In genomic region chr2:151959274-151959673, GRCm38 (mm10) we compare ENCODE assay signal across 11 mouse cellular contexts. TPM values are rescaled to one million over a fixed set of nuclear protein-coding genes. Genes with fewer than 3 reads are reported as not detected.
A peak's percentile ranks its signal among the peaks of the same experiment; 100 is the strongest.
DNase-seq lines count a peak whose midpoint lies in the region; ATAC-seq and TF ChIP-seq lines count a peak whose summit lies in the region.
"Had no signal": no experiment of that assay in that cellular context is flagged by ENCODE, and none has a peak within 500 bp of the region (broad histone marks: within the 10 kb centered on the region; RNA-seq: fewer than 3 reads in every experiment).

No protein-coding gene starts in this region.

- H3K4me1 ChIP-seq in kidney, postnatal 0 days (replicated peaks; ENCODE audit: insufficient read depth, low read length): peaks cover 16% of the 10 kb centered on the region; the same call in 1 of the 2 replicates
- peaks cover 12% of the 10 kb centered on the region for H3K4me1 ChIP-seq in liver, embryonic 11.5 days (replicated peaks; ENCODE audit: control insufficient read depth, insufficient read depth, low read length)
- H3K4me1 ChIP-seq in stomach, postnatal 0 days (replicated peaks; ENCODE audit: control insufficient read depth, insufficient read depth): peaks cover 2% of the 10 kb centered on the region; the same call in 1 of the 2 replicates

- TF ChIP-seq EP300 in stomach, postnatal 0 days (optimal IDR thresholded peaks at IDR 0.05): no peak

- no peak overlapping the region for H3K4me2 ChIP-seq in kidney, postnatal 0 days (ENCODE audit: low read length)
- H3K4me2 ChIP-seq in liver, embryonic 11.5 days: no peak overlapping the region
- no peak overlapping the region for H3K4me2 ChIP-seq in stomach, postnatal 0 days (replicated peaks; ENCODE audit: low read depth)

- ATAC-seq in kidney, postnatal 0 days (replicated peaks; ENCODE audit: low FRiP score, low read depth): peak; percentile 58
- ATAC-seq in liver, embryonic 11.5 days (replicated peaks; ENCODE audit: low FRiP score): peak; percentile 42
- ATAC-seq in stomach, postnatal 0 days (ENCODE audit: low FRiP score, low TSS enrichment): peak; percentile 65
- no peak for ATAC-seq in cerebellum, adult (ENCODE audit: insufficient number of reproducible peaks, low FRiP score, low TSS enrichment)

- no peak overlapping the region for H3K4me3 ChIP-seq in kidney, postnatal 0 days (replicated peaks; ENCODE audit: low read depth, low read length)
- no peak overlapping the region for H3K4me3 ChIP-seq in liver, embryonic 11.5 days (ENCODE audit: low read depth, low read length)
- no peak overlapping the region for H3K4me3 ChIP-seq in stomach, postnatal 0 days (ENCODE audit: low read depth, low read length)
- H3K4me3 ChIP-seq: myocyte had no signal

- no peaks in the 10 kb centered on the region for H3K36me3 ChIP-seq in kidney, postnatal 0 days (ENCODE audit: insufficient read depth, low read length)
- H3K36me3 ChIP-seq in liver, embryonic 11.5 days (ENCODE audit: control insufficient read depth, insufficient read depth, low read length): no peaks in the 10 kb centered on the region
- no peaks in the 10 kb centered on the region for H3K36me3 ChIP-seq in stomach, postnatal 0 days (ENCODE audit: control insufficient read depth, insufficient read depth, low read length)

- 20% methylated on average over 5 of the region's 5 CpGs for WGBS in kidney, postnatal 0 days
- 39% methylated on average over 5 of the region's 5 CpGs for WGBS in liver, embryonic 11.5 days
- 27% methylated on average over 5 of the region's 5 CpGs for WGBS in stomach, postnatal 0 days

- H3K9me3 ChIP-seq in kidney, postnatal 0 days (replicated peaks; ENCODE audit: low read length): no peaks in the 10 kb centered on the region
- H3K9me3 ChIP-seq in liver, embryonic 11.5 days (ENCODE audit: control insufficient read depth, low read length): no peaks in the 10 kb centered on the region
- H3K9me3 ChIP-seq in stomach, postnatal 0 days (ENCODE audit: control insufficient read depth, low read length): no peaks in the 10 kb centered on the region

- no peaks in the 10 kb centered on the region for H3K27me3 ChIP-seq in kidney, postnatal 0 days (ENCODE audit: insufficient read depth, low read length)
- H3K27me3 ChIP-seq in liver, embryonic 11.5 days (replicated peaks; ENCODE audit: control insufficient read depth, insufficient read depth, low read length): no peaks in the 10 kb centered on the region
- no peaks in the 10 kb centered on the region for H3K27me3 ChIP-seq in stomach, postnatal 0 days (ENCODE audit: control insufficient read depth, insufficient read depth, low read length)

- no peak overlapping the region for H3K9ac ChIP-seq in kidney, postnatal 0 days (ENCODE audit: low read depth, low read length)
- no peak overlapping the region for H3K9ac ChIP-seq in liver, embryonic 11.5 days (ENCODE audit: low read depth, low read length)
- H3K9ac ChIP-seq in stomach, postnatal 0 days (ENCODE audit: low read length): no peak overlapping the region

- TF ChIP-seq CTCF in kidney, postnatal 0 days (IDR thresholded peaks at IDR 0.05; ENCODE audit: low read depth): no peak
- no peak for TF ChIP-seq CTCF in stomach, postnatal 0 days (IDR thresholded peaks at IDR 0.05; ENCODE audit: low read depth)

- H3K27ac ChIP-seq in kidney, postnatal 0 days: no peak overlapping the region
- peak overlapping the region; percentile 3; the same call in 1 of the 2 replicates for H3K27ac ChIP-seq in liver, embryonic 11.5 days (ENCODE audit: low read depth, low read length)
- H3K27ac ChIP-seq in stomach, postnatal 0 days (replicated peaks): peak overlapping the region; percentile 45; the same call in 1 of the 2 replicates

- peak; percentile 75 for DNase-seq in kidney, postnatal 0 days (ENCODE audit: low spot score)
- DNase-seq in kidney, adult 11 months: no peak
- DNase-seq in adrenal gland, postnatal 10 days: peak; percentile 55
- no peak for DNase-seq in liver, embryonic 11.5 days (ENCODE audit: low spot score)
- DNase-seq in stomach, postnatal 0 days (ENCODE audit: low spot score): peak; percentile 55
- no peak for DNase-seq in natural killer cell, adult 2 months (ENCODE audit: low spot score in 2 of 2)
- DNase-seq: kidney, adult 8-10 months; right cerebral cortex, postnatal 14 days had no signal

RNA-seq across cellular contexts. Expression of gene Fam110a, which starts 20.7 kb away (rescaled TPM):
- 29.0 and 31.1 TPM in 2 replicates for polyA plus RNA-seq in kidney, postnatal 0 days (2015; fragmentation: Nextera tagmentation; extraction: Ambion mirVana)
- total RNA-seq in adrenal gland, postnatal 10 days (2021): 1 to 10 TPM; 7.0 to 9.7 TPM
- polyA plus RNA-seq in liver, embryonic 11.5 days (2014; fragmentation: Nextera tagmentation; extraction: Ambion mirVana): 15.0 and 17.0 TPM in 2 replicates
- polyA plus RNA-seq in stomach, postnatal 0 days (2015; fragmentation: Nextera tagmentation; extraction: Ambion mirVana): 29.9 and 33.7 TPM in 2 replicates

RNA-seq across cellular contexts. Expression of gene Slc52a3, which starts 37.0 kb away (rescaled TPM):
- polyA plus RNA-seq in kidney, postnatal 0 days (2015; fragmentation: Nextera tagmentation; extraction: Ambion mirVana): 24.5 and 27.1 TPM in 2 replicates
- 1 to 10 TPM; 1.6 to 2.2 TPM for total RNA-seq in adrenal gland, postnatal 10 days (2021)
- polyA plus RNA-seq in liver, embryonic 11.5 days (2014; fragmentation: Nextera tagmentation; extraction: Ambion mirVana): 1.9 and 2.2 TPM in 2 replicates
- 22.2 and 24.9 TPM in 2 replicates for polyA plus RNA-seq in stomach, postnatal 0 days (2015; fragmentation: Nextera tagmentation; extraction: Ambion mirVana)

RNA-seq across cellular contexts. Expression of gene Angpt4, which starts 48.3 kb away (rescaled TPM):
- polyA plus RNA-seq in kidney, postnatal 0 days (2015; fragmentation: Nextera tagmentation; extraction: Ambion mirVana): 2.2 and 2.7 TPM in 2 replicates
- under 1 TPM in 1 of 2 experiments, not detected in 1; 0.51 TPM for total RNA-seq in adrenal gland, postnatal 10 days (2021)
- 0.32 and 0.42 TPM in 2 replicates for polyA plus RNA-seq in liver, embryonic 11.5 days (2014; fragmentation: Nextera tagmentation; extraction: Ambion mirVana)
- polyA plus RNA-seq in stomach, postnatal 0 days (2015; fragmentation: Nextera tagmentation; extraction: Ambion mirVana): 0.42 and 0.45 TPM in 2 replicates
- total RNA-seq: common myeloid progenitor, adult 5-6 weeks had no signal

Comparison
In these comparisons a context has a peak if more than half of its experiments do, and no peak if none do; other contexts are left out.
1. DNase-seq: peak in kidney, postnatal 0 days (single experiment), adrenal gland, postnatal 10 days (single experiment) and stomach, postnatal 0 days (single experiment); none in kidney, adult 11 months (single experiment), liver, embryonic 11.5 days (single experiment) and natural killer cell, adult 2 months (0 of 2).